Mouse (Mus musculus): Measurements from ENCODE around the gene Colgalt2.
"Not testable (repeated sequence)": the region's sequence is repeated elsewhere in the genome, so short reads cannot be mapped to it uniquely, and the experiment has no call there.

The Colgalt2 gene

GRCm38 (mm10) chr1:152413961-152414360 is 14.3 kb downstream of the Colgalt2 start:
- in situ Hi-C loops (cut with MboI; ENCODE audit: low pct_unique_long_range_greater_than_20kb in 1 of 2, low sequenced_read_pairs in 2 of 2, unreplicated experiment in 1 of 2): no loop called here

GRCm38 (mm10) chr1:152414451-152414850 is 14.8 kb downstream of the Colgalt2 start:
- in situ Hi-C loops (cut with MboI; ENCODE audit: low pct_unique_long_range_greater_than_20kb in 1 of 2, low sequenced_read_pairs in 2 of 2, unreplicated experiment in 1 of 2): no loop called here

GRCm38 (mm10) chr1:152416306-152416904 is 16.8 kb downstream of the Colgalt2 start:
- in situ Hi-C loops (cut with MboI; ENCODE audit: low pct_unique_long_range_greater_than_20kb in 1 of 2, low sequenced_read_pairs in 2 of 2, unreplicated experiment in 1 of 2): no loop called here

GRCm38 (mm10) chr1:152417602-152418001 is 18.0 kb downstream of the Colgalt2 start:
- in situ Hi-C loops (cut with MboI; ENCODE audit: low pct_unique_long_range_greater_than_20kb in 1 of 2, low sequenced_read_pairs in 2 of 2, unreplicated experiment in 1 of 2): no loop called here

- in situ Hi-C loops (cut with MboI; ENCODE audit: low pct_unique_long_range_greater_than_20kb in 1 of 2, low sequenced_read_pairs in 2 of 2, unreplicated experiment in 1 of 2): no loop called here
These were observed 22.7 kb downstream of the Colgalt2 start for GRCm38 (mm10) chr1:152422295-152422694.

- in situ Hi-C loops (cut with MboI; ENCODE audit: low pct_unique_long_range_greater_than_20kb in 1 of 2, low sequenced_read_pairs in 2 of 2, unreplicated experiment in 1 of 2): no loop called here
These were observed 23.4 kb downstream of the Colgalt2 start for GRCm38 (mm10) chr1:152423052-152423451.

GRCm38 (mm10) chr1:152427912-152428581 is 28.4 kb downstream of the Colgalt2 start:
- in situ Hi-C loops (cut with MboI; ENCODE audit: low pct_unique_long_range_greater_than_20kb in 1 of 2, low sequenced_read_pairs in 2 of 2, unreplicated experiment in 1 of 2): no loop called here

GRCm38 (mm10) chr1:152429805-152430204 is 30.2 kb downstream of the Colgalt2 start:
- in situ Hi-C loops (cut with MboI; ENCODE audit: low pct_unique_long_range_greater_than_20kb in 1 of 2, low sequenced_read_pairs in 2 of 2, unreplicated experiment in 1 of 2): no loop called here

GRCm38 (mm10) chr1:152434166-152434565 is 34.5 kb downstream of the Colgalt2 start:
- in situ Hi-C loops (cut with MboI; ENCODE audit: low pct_unique_long_range_greater_than_20kb in 1 of 2, low sequenced_read_pairs in 2 of 2, unreplicated experiment in 1 of 2): no loop called here

- in situ Hi-C loops (cut with MboI; ENCODE audit: low pct_unique_long_range_greater_than_20kb in 1 of 2, low sequenced_read_pairs in 2 of 2, unreplicated experiment in 1 of 2): not testable (repeated sequence)
These were observed 37.9 kb downstream of the Colgalt2 start for GRCm38 (mm10) chr1:152437518-152437917.

- in situ Hi-C loops (cut with MboI; ENCODE audit: low pct_unique_long_range_greater_than_20kb in 1 of 2, low sequenced_read_pairs in 2 of 2, unreplicated experiment in 1 of 2): no loop called here
These were observed 39.8 kb downstream of the Colgalt2 start for GRCm38 (mm10) chr1:152439408-152439807.

- in situ Hi-C loops (cut with MboI; ENCODE audit: low pct_unique_long_range_greater_than_20kb in 1 of 2, low sequenced_read_pairs in 2 of 2, unreplicated experiment in 1 of 2): no loop called here
These were observed 40.2 kb downstream of the Colgalt2 start for GRCm38 (mm10) chr1:152439874-152440273.

GRCm38 (mm10) chr1:152444630-152445029 is 45.0 kb downstream of the Colgalt2 start:
- in situ Hi-C loops (cut with MboI; ENCODE audit: low pct_unique_long_range_greater_than_20kb in 1 of 2, low sequenced_read_pairs in 2 of 2, unreplicated experiment in 1 of 2): no loop called here

GRCm38 (mm10) chr1:152445925-152446324 is 46.3 kb downstream of the Colgalt2 start:
- in situ Hi-C loops (cut with MboI; ENCODE audit: low pct_unique_long_range_greater_than_20kb in 1 of 2, low sequenced_read_pairs in 2 of 2, unreplicated experiment in 1 of 2): no loop called here

- in situ Hi-C loops (cut with MboI; ENCODE audit: low pct_unique_long_range_greater_than_20kb in 1 of 2, low sequenced_read_pairs in 2 of 2, unreplicated experiment in 1 of 2): no loop called here
These were observed 54.9 kb downstream of the Colgalt2 start for GRCm38 (mm10) chr1:152454536-152454935.

GRCm38 (mm10) chr1:152455275-152456243 is 55.9 kb downstream of the Colgalt2 start:
- in situ Hi-C loops (cut with MboI; ENCODE audit: low pct_unique_long_range_greater_than_20kb in 1 of 2, low sequenced_read_pairs in 2 of 2, unreplicated experiment in 1 of 2): no loop called here

GRCm38 (mm10) chr1:152456266-152456665 is 56.6 kb downstream of the Colgalt2 start:
- in situ Hi-C loops (cut with MboI; ENCODE audit: low pct_unique_long_range_greater_than_20kb in 1 of 2, low sequenced_read_pairs in 2 of 2, unreplicated experiment in 1 of 2): no loop called here

- in situ Hi-C loops (cut with MboI; ENCODE audit: low pct_unique_long_range_greater_than_20kb in 1 of 2, low sequenced_read_pairs in 2 of 2, unreplicated experiment in 1 of 2): no loop called here
These were observed 58.0 kb downstream of the Colgalt2 start for GRCm38 (mm10) chr1:152457596-152457995.

GRCm38 (mm10) chr1:152458996-152459395 is 59.4 kb downstream of the Colgalt2 start:
- in situ Hi-C loops (cut with MboI; ENCODE audit: low pct_unique_long_range_greater_than_20kb in 1 of 2, low sequenced_read_pairs in 2 of 2, unreplicated experiment in 1 of 2): no loop called here

All from mouse embryonic stem cell (cell line).